Mouse (Mus musculus) midbrain, embryonic 10.5 days (tissue): ENCODE measurements around the gene Rnh1. TPM values are rescaled to one million over a fixed set of nuclear protein-coding genes. Genes with fewer than 3 reads are reported as not detected.

ENCODE experiments used
- DNase-seq: peaks from one replicate; pipeline ENCODE4 v3.0.0-alpha.2; 2017; ENCODE audit warnings: low spot score
- H3K27ac ChIP-seq: fragments of 300-500 bp; sonication (generic); replicated peaks from 2 replicates; pipeline ENCODE4 v1.5.1; 2016; ENCODE audit warnings: mild to moderate bottlenecking
- H3K27me3 ChIP-seq: fragments of 300-500 bp; sonication (generic); 2 replicates; pipeline ENCODE4 v1.6.1; 2016; ENCODE audit warnings: low read depth, mild to moderate bottlenecking; ENCODE audit not compliant: poor library complexity, severe bottlenecking
- H3K36me3 ChIP-seq: fragments of 300-500 bp; sonication (generic); 2 replicates; pipeline ENCODE4 v1.6.1; 2016; ENCODE audit warnings: mild to moderate bottlenecking, moderate library complexity
- H3K4me1 ChIP-seq: fragments of 300-500 bp; sonication (generic); 2 replicates; pipeline ENCODE4 v1.6.1; 2016
- H3K4me3 ChIP-seq: fragments of 300-500 bp; sonication (generic); 2 replicates; pipeline ENCODE4 v1.5.1; 2016; ENCODE audit warnings: mild to moderate bottlenecking, moderate library complexity
- H3K9me3 ChIP-seq: fragments of 300-500 bp; sonication (generic); replicated peaks from 2 replicates; pipeline ENCODE4 v1.6.1; 2016; ENCODE audit warnings: mild to moderate bottlenecking
- WGBS: fragments of 180-500 bp; shearing (Covaris S2); methylation state at CpG from one replicate; pipeline ENCODE4 v1.1.7; 2016; 5-methylcytosine and 5-hydroxymethylcytosine counted together
- polyA plus RNA-seq: library from polyadenylated mRNA; unstranded; fragments of >200 nt; fragmentation: Nextera tagmentation; extraction: Ambion mirVana; gene quantifications from 2 replicates; pipeline ENCODE4 v1.2.1, GENCODE M21; 2016

Rnh1 gene
- polyA plus RNA-seq, 1 experiment from 2014 or later: 64.5 TPM

GRCm38 (mm10) chr7:141144650-141145049 lies 28.0 kb downstream of the Rnh1 start:
- Histone ChIP-seq H3K27ac (no peak overlapping the region), H3K36me3 (peaks cover 90% of the 10 kb centered on the region), H3K4me1 (no peaks in the 10 kb centered on the region), H3K27me3 (no peaks in the 10 kb centered on the region), H3K4me3 (no peak overlapping the region), H3K9me3 (no peaks in the 10 kb centered on the region)
- WGBS: 91% methylated on average over 3 of the region's 3 CpGs
- DNase-seq: no peak

- Histone ChIP-seq H3K4me1 (no peaks in the 10 kb centered on the region), H3K27me3 (no peaks in the 10 kb centered on the region), H3K36me3 (peaks cover 93% of the 10 kb centered on the region), H3K27ac (no peak overlapping the region), H3K9me3 (no peaks in the 10 kb centered on the region), H3K4me3 (no peak overlapping the region)
- DNase-seq: no peak
- 79% methylated on average over 2 of the region's 2 CpGs for WGBS
Measured at GRCm38 (mm10) chr7:141143861-141144260, 28.8 kb downstream of the Rnh1 start.

GRCm38 (mm10) chr7:141143112-141143511 lies 29.5 kb downstream of the Rnh1 start:
- no peaks in the 10 kb centered on the region for H3K4me1 ChIP-seq
- peak; percentile 31 for DNase-seq
- no peaks in the 10 kb centered on the region for H3K9me3 ChIP-seq
- H3K4me3 ChIP-seq: no peak overlapping the region
- WGBS: 55% methylated on average over 5 of the region's 5 CpGs
- no peaks in the 10 kb centered on the region for H3K27me3 ChIP-seq
- H3K36me3 ChIP-seq: peaks cover 93% of the 10 kb centered on the region
- H3K27ac ChIP-seq: 0 out of 2 replicates have a peak overlapping the region, but pooled peaks have one; percentile 33

- H3K9me3 ChIP-seq: no peaks in the 10 kb centered on the region
- peaks cover 93% of the 10 kb centered on the region for H3K36me3 ChIP-seq
- no peaks in the 10 kb centered on the region for H3K4me1 ChIP-seq
- 93% methylated on average over 4 of the region's 4 CpGs for WGBS
- no peak overlapping the region for H3K4me3 ChIP-seq
- no peaks in the 10 kb centered on the region for H3K27me3 ChIP-seq
- H3K27ac ChIP-seq: no peak overlapping the region
- no peak for DNase-seq
Measured at GRCm38 (mm10) chr7:141141326-141141725, 31.3 kb downstream of the Rnh1 start.

GRCm38 (mm10) chr7:141131904-141132755 lies 40.5 kb downstream of the Rnh1 start:
- Histone ChIP-seq H3K9me3 (no peaks in the 10 kb centered on the region), H3K4me1 (peaks cover 27% of the 10 kb centered on the region), H3K27me3 (no peaks in the 10 kb centered on the region), H3K36me3 (peaks cover 35% of the 10 kb centered on the region), H3K27ac (peak overlapping the region; percentile 94), H3K4me3 (peak overlapping the region; percentile 83)
- no peak for DNase-seq
- 61% methylated on average over 12 of the region's 12 CpGs for WGBS

GRCm38 (mm10) chr7:141131024-141131820 lies 41.4 kb downstream of the Rnh1 start:
- H3K36me3 ChIP-seq: peaks cover 26% of the 10 kb centered on the region
- no peaks in the 10 kb centered on the region for H3K27me3 ChIP-seq
- peak; percentile 96 for DNase-seq
- H3K9me3 ChIP-seq: no peaks in the 10 kb centered on the region
- under 1% methylated on average over 59 of the region's 59 CpGs for WGBS
- peak overlapping the region; percentile 94 for H3K27ac ChIP-seq
- H3K4me3 ChIP-seq: peak overlapping the region; percentile 83
- peaks cover 27% of the 10 kb centered on the region for H3K4me1 ChIP-seq

- Histone ChIP-seq H3K9me3 (no peaks in the 10 kb centered on the region), H3K36me3 (no peaks in the 10 kb centered on the region), H3K27me3 (peaks cover 1% of the 10 kb centered on the region; the same call in 1 of the 2 replicates), H3K4me3 (peak overlapping the region; percentile 61), H3K27ac (peak overlapping the region; percentile 89), H3K4me1 (peaks cover 12% of the 10 kb centered on the region)
- WGBS: 2% methylated on average over 15 of the region's 15 CpGs
- no peak for DNase-seq
Measured at GRCm38 (mm10) chr7:141123517-141123856, 49.2 kb downstream of the Rnh1 start.

GRCm38 (mm10) chr7:141122689-141123516 lies 49.8 kb downstream of the Rnh1 start:
- Histone ChIP-seq H3K4me1 (peaks cover 12% of the 10 kb centered on the region), H3K4me3 (peak overlapping the region; percentile 61), H3K27me3 (peaks cover 7% of the 10 kb centered on the region), H3K27ac (peak overlapping the region; percentile 89), H3K9me3 (no peaks in the 10 kb centered on the region), H3K36me3 (no peaks in the 10 kb centered on the region)
- 3% methylated on average over 29 of the region's 29 CpGs for WGBS
- DNase-seq: peak; percentile 98

GRCm38 (mm10) chr7:141122245-141122644 lies 50.4 kb downstream of the Rnh1 start, which contains the start of gene Ptdss2:
Ptdss2 (plus strand) TSS chr7:141122382.
- peak; percentile 18 for DNase-seq

GRCm38 (mm10) chr7:141121051-141121531 lies 51.6 kb downstream of the Rnh1 start:
- WGBS: 77% methylated on average over 5 of the region's 5 CpGs
- Histone ChIP-seq H3K9me3 (no peaks in the 10 kb centered on the region), H3K27ac (no peak overlapping the region), H3K36me3 (no peaks in the 10 kb centered on the region), H3K4me3 (no peak overlapping the region), H3K4me1 (peaks cover 12% of the 10 kb centered on the region), H3K27me3 (peaks cover 25% of the 10 kb centered on the region)
- no peak for DNase-seq

More at GRCm38 (mm10) chr7:141122245-141122644, 50.4 kb downstream of the Rnh1 start, which contains the start of gene Ptdss2:
- peak within 1 kb of the TSS; percentile 89 for H3K27ac ChIP-seq
- 54% methylated on average over 14 of the region's 14 CpGs for WGBS
- H3K4me3 ChIP-seq: peak within 1 kb of the TSS; percentile 61
- no peaks in the 10 kb centered on the region for H3K9me3 ChIP-seq
- H3K4me1 ChIP-seq: peaks cover 12% of the 10 kb centered on the region
- peaks cover 14% of the 10 kb centered on the region for H3K27me3 ChIP-seq
- no peaks in the 10 kb centered on the region for H3K36me3 ChIP-seq

GRCm38 (mm10) chr7:141120605-141121004 lies 52.1 kb downstream of the Rnh1 start:
- no peak overlapping the region for H3K4me3 ChIP-seq
- H3K9me3 ChIP-seq: no peaks in the 10 kb centered on the region
- peaks cover 12% of the 10 kb centered on the region for H3K4me1 ChIP-seq
- H3K27ac ChIP-seq: no peak overlapping the region
- WGBS: 87% methylated on average over 3 of the region's 3 CpGs
- no peak for DNase-seq
- H3K27me3 ChIP-seq: peaks cover 25% of the 10 kb centered on the region
- H3K36me3 ChIP-seq: no peaks in the 10 kb centered on the region

GRCm38 (mm10) chr7:141119487-141119886 lies 53.2 kb downstream of the Rnh1 start:
- Histone ChIP-seq H3K27ac (no peak overlapping the region), H3K27me3 (peaks cover 25% of the 10 kb centered on the region), H3K36me3 (no peaks in the 10 kb centered on the region), H3K9me3 (no peaks in the 10 kb centered on the region), H3K4me1 (peaks cover 12% of the 10 kb centered on the region), H3K4me3 (no peak overlapping the region)
- WGBS: 72% methylated on average over 3 of the region's 3 CpGs
- no peak for DNase-seq
